Mouse (Mus musculus): ENCODE results near the gene Gm15130. TPM values are rescaled to one million over a fixed set of nuclear protein-coding genes. Genes with fewer than 3 reads are reported as not detected.

Gene Gm15130
- total RNA-seq (2022), result not detected

DNA sequence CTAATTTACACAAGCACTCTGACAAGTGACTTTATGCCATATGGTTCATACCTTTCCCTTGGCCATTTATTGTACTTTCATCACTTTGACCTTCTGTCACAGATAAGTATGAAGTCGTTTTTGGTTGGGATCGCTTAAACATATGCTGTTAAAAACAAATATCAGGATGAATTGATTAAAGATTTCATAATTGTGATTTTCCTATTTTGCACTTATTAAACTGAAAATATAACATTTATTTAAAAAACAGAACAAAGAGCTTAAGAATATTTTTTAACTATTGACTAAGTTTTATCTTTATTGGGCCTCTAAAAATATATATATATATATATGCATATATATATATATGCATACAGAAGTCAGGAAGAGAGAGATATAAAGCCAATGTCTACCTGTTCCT lies at the start of gene Gm15130:
Gene Gm15130, minus strand, starts transcription at position 101 of the 400 bp plus-strand sequence.
- DNase-seq (ENCODE audit: low spot score in 2 of 2), result no peak

- DNase-seq (ENCODE audit: low spot score in 2 of 2), result no peak
These were observed 29.3 kb upstream of the Gm15130 start for GRCm38 (mm10) chr2:111182068-111182467.

DNA sequence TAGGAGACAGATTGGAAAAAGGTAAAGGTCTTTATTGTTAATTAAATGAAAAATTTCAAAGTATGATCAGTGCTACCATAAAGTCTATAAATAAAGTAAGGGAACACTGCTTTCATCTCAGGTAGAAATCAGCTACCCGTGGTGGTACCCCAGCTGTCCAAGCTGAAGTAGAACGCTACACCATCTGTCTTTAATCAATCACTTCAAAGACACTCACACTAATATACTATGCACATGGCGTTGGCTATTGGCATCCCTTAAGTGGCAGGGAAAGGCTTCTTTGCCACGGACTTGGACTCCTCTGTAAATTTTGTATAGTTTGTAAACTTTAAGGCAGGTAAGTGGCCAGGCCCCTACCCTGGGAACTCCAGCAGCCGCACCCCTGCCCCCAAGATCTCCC lies 17.0 kb downstream of the Gm15130 start:
- no peak for DNase-seq (ENCODE audit: low spot score in 2 of 2)

- DNase-seq (ENCODE audit: low spot score in 2 of 2), result no peak
These were observed 46.9 kb downstream of the Gm15130 start, which contains the start of gene Gm13941 for GRCm38 (mm10) chr2:111105882-111106281. Gene Gm13941, minus strand, starts transcription at chr2:111105982.

Other genes with a start within 250 kb of the Gm15130 start
- gene Ano3, start 202.0 kb downstream of the Gm15130 start, total RNA-seq (2022), result 100 to 1,000 TPM in 2 of 4 experiments, 10 to 100 TPM in 2; 87.5 to 103 (median 95.5) TPM
- not detected for gene Gm13941, start 47.0 kb downstream of the Gm15130 start, total RNA-seq (2022)
- gene 4930430A15Rik, start 76.7 kb upstream of the Gm15130 start, total RNA-seq (2022), result not detected
- gene Olfr1275, start 82.3 kb upstream of the Gm15130 start, total RNA-seq (2022), result not detected
- gene Olfr1276, start 101.6 kb upstream of the Gm15130 start, total RNA-seq (2022), result not detected
- not detected for gene Olfr1277, start 121.2 kb upstream of the Gm15130 start, total RNA-seq (2022)
- not detected for gene Olfr1278, start 137.2 kb upstream of the Gm15130 start, total RNA-seq (2022)
- gene Olfr1279, start 147.7 kb upstream of the Gm15130 start, total RNA-seq (2022), result not detected
- not detected for gene Olfr1280, start 161.1 kb upstream of the Gm15130 start, total RNA-seq (2022)
- not detected for gene Olfr1281, start 173.6 kb upstream of the Gm15130 start, total RNA-seq (2022)
- not detected for gene Olfr1282, start 183.1 kb upstream of the Gm15130 start, total RNA-seq (2022)
- gene Olfr1283, start 213.9 kb upstream of the Gm15130 start, total RNA-seq (2022), result not detected
- gene Olfr1284, start 222.6 kb upstream of the Gm15130 start, total RNA-seq (2022), result not detected

All from left cerebral cortex, adult 8-10 months (tissue).